Mouse (Mus musculus): ENCODE measurements around the gene Med22.

DNA sequence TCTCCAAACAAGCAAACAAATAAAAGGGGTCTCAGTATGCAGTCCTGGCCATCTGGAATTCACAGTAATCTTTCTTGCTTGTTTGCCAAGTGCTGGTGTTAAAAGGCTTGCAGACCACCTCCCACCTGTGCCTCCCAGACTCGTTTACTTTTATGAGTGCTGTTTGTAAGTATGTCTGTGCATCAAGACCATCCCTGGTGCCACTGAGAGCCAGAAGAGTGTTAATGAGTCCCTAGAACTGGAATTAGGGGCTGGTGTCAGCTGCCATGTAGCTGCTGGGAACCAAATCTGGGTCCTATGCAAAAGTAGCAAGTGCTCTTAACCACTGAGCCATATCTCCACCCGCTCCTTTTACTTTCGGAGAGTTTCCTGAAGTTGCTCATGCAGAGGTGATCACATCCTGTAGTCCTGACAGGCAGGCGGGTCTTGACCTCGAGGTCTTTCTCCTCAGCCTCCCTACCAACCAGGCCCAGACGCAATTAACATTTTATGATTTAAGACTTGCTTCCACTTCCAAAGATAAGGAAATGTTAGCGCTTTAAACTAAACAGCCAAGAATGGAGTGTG lies 8.6 kb downstream of the Med22 start:
- TF ChIP-seq POLR2A (IDR thresholded peaks at IDR 0.05; ENCODE audit: low read depth, low read length): no peak
- TF ChIP-seq CTCF (IDR thresholded peaks at IDR 0.05; ENCODE audit: extremely low read depth, insufficient read length, insufficient replicate concordance, low read depth, low read length): no peak

All from small intestine, adult 2 months (tissue).